Mouse (Mus musculus) hematopoietic stem cell, adult 5-6 weeks (primary cell): ENCODE data around the gene Ptms. TPM values are rescaled to one million over a fixed set of nuclear protein-coding genes. Genes with fewer than 3 reads are reported as not detected.
A peak's percentile ranks its signal among the peaks of the same experiment; 100 is the strongest.

Source experiments
- ATAC-seq, 2 experiments: fragments of 125-278 bp in 1 of 2; replicated peaks in 1 of 2; 2 replicates each; pipeline ENCODE4 v1.8.0; 2016 to 2017; ENCODE audit warnings: inconsistent platforms in 2 of 2, mild to moderate bottlenecking in 2 of 2, moderate number of reproducible peaks in 2 of 2, low read depth in 1 of 2, moderate TSS enrichment in 1 of 2; ENCODE audit not compliant: low FRiP score in 2 of 2, poor library complexity in 2 of 2, severe bottlenecking in 2 of 2, insufficient read depth in 1 of 2, low TSS enrichment in 1 of 2
- total RNA-seq: library from RNA; stranded (forward); fragments of 172-1452, 232-1000 nt; gene quantifications from 2 replicates; pipeline ENCODE4 v1.2.3, GENCODE M21; 2017

Ptms gene
- total RNA-seq: 121 and 123 TPM in 2 replicates

DNA sequence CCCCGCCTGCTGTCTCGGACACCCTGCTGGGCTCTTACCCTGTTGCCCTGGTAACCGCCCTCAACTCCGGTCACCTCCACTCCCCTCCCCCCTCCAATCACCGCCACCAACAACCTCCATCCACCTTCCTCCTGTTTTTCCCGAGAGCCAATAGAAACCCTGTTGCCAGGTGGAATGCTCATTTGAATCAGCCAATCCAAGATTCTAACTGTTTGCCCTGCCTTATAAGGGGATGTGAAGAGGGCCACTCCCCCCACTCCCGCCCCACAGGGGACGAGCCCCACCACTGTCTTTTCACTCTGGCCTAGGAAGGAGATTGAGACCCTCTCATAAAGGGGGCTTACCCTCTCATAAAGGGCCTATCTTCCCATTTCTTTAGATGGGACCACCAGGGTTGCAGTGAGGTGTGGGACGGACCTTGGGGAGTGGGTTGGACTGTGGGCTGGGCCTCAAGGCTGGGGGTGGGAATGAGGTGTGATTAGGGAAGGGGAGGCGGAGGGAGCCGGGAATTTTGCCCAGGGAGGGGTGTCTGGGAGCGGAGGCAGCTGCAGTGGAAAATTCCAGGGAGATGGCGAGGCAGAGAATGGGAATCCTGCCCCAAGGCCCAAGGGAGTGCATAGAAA is at the start of gene Ptms:
TSS of gene Ptms (minus strand) at position 409 of the 623 bp plus-strand sequence.
- peak; percentile 49 to 51 for ATAC-seq

DNA sequence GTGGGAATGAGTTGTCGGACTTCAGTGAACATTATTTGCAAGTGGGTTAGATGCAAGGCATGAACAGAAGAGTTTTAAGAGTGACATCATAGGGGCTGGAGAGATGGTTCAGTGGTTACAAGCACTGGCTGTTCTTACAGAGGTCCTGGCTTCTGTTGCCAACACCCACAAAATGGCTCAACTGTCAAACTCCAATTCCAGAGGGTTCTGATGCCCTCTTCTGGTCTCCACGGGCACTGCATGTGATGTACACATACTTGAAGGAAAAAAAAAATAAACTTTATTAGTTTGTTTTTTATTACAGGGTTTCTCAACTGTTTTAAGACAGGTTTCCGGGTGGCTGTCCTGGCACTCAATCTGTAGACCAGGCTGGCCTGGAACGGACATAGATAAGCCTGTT is 47.9 kb upstream of the Ptms start:
- ATAC-seq: no peak

DNA sequence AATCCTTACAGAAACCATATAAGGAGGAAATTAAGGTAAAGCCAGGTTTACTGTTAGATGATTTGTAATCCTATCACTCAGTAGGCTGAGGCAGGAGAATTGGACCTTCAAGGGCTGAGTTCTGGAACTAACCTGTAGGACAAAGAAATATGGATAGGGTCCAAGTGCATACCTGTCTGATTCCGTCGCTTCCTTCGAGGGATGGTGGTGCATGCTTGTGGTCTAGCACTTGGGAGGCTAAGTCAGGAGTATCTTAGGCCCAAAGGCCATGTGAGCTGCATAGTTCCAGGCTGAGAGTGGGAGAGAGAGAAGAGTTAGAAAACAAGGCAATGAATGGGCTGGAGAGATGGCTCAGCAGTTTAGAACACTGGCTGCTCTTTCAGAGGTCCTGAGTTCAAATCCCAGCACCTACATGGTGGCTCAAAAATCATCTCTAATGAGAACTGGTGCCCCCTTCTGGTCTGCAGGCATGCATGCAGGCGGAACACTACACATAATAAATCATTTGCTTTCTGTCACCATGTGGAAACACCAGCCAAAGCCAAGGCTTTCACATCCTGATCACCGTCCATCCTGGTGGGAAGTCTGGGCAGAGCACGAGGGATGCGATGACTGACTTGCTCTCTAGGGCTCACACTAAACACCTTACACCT is 46.7 kb upstream of the Ptms start:
- ATAC-seq: no peak

DNA sequence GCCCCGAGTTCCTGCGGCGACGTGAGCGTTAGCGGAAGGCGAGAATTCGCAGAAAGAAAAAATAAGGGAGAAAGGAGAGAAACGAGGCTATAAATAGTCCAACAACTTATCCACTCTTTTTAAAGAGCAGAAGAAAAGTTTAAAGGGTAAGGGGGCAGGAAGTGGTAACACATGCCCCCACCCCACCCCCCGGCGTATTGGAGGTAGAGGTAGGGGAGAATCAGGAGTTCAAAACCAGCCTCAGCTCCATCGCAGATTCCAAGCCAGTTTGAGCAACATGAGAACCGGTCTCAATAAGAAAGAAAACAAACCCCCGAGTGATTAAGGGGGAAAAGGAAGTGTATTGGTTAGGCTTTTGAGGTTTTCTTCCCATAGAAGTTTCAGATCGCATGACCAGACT is 45.8 kb upstream of the Ptms start:
- no peak for ATAC-seq

DNA sequence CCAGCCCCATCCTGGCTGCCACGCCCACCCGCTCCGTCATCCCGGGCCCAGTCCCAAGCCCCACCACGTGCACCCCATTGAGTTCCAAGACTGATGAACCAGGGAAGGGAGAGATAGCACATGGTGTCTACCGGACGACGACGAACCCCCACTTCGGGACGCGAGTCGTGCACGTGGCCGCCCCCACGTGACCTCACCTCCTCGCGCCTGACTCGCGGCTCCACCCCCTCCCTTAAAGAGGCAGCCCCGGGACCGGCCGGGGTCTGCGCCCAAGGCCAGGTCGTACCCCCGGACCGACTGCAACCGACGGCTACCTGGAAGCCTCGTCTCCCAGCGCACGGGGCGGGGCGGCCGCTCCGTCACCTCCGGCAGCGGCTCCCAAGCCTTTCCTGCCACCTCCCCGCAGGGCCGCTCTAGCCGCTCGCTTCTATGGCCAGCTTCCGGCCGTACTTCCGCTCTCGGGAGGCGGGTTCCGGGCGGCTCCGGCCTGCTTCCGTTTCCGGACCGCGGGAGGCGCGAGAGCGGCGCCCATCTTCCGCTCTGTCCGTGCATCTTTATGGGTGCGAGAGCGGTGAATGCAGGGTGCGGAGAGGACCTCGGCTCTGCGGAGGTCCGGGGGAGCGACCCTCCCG is 45.3 kb upstream of the Ptms start, which contains the start of gene Cops7a:
TSS of gene Cops7a (minus strand) at position 451 of the 632 bp plus-strand sequence.
- ATAC-seq: peak; percentile 70 to 83

DNA sequence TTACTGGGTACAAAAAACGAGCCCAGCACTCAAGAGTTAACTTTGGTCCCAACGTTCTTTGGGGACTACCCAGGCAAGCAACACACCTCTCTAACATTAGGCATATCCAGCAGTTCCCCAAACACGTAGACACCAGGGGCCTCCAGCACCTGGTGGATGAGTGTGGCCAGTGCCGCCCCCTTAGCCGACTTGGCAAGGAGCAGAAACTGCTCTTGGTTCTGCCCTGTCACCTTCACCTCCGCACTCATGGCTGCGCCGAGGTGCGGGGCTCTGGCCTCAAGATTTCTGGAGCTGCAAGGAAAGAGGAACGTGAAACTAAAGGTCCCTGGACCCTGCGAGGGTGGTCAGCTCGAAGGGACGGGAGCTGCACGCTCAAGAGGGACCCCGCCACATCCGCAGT is 44.7 kb upstream of the Ptms start:
- peak; percentile 18 to 23; a peak in 1 of 4 replicates for ATAC-seq

DNA sequence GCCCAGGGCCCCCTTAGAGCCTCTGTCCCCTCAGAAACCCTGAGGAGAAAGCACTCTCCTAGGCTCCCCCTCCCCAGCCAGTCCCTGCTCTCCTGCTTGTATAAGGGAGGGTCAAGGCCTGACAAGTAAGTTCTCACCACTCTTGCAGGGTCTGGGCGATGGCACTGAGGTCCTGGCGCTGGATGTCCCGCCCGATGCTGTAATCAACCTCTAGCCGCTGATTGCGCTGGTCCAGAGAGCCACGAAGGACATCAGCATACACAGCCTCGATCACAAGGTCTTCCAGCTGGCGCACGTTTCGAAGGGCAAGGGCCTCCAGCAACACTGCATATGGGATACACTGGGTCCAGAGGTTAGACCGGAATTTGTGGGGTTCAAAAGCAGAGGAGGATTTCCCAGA is 41.1 kb upstream of the Ptms start:
- ATAC-seq: no peak

DNA sequence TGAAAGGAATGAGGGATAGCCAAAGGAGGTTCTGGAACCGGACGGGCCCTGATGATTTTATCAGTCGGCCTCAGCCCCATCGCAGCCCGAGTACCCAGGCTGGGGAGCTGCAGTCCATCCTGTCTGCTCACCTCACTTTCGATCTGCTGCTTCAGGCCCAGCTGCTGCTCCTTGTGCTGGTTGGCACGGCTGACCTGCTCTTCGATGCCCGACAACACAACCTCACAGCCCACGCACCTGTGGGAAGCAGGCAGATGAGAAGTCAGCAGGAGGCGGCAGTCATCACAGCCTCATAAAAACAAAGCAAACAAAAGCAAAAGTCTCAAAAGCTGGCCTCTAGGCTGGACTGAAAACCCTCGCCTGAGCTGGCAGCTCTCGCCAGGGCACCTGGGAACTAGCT is 40.1 kb upstream of the Ptms start:
- 0 out of 4 replicates have a peak, but pooled peaks of 1 of the 2 experiments have one; percentile 2 for ATAC-seq

DNA sequence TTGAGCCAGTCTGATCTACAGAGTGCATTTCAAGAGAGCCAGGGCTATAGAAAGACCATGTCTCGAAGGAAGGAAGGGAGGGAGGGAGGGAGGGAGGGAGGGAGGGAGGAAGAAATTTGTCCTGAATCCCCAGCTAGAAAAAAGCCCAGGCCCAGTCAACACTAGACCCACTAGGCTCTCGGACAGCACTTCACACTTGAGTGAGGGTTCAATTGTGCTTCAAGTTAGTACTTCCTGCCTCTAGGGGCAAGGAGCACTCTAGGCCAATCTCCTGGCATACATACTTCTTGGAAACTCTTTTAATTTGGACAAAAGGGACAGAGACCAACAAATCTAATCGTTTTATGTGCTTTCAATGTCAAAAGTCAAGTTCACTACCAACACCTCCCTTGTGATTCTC is 38.2 kb upstream of the Ptms start:
- ATAC-seq: no peak

DNA sequence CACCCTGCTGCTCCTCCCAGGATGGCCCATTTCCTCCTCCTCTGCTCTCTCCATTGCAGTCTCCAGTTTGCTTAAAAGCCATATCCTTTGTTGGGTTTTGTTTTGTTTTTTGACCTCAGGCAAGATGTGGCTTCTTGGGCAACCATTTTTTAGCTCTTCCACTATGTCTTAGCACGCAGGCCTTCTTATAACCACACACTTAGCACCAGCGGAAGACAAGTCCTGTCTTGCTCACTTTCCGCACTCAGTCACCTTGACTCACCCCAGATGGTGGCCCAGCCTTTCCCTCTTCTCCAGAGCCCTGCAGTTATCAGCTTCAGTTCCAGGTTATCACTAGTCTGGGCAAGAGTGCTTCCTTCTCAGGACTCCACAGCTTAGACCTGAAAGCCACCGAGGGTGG is 35.3 kb upstream of the Ptms start:
- no peak for ATAC-seq

DNA sequence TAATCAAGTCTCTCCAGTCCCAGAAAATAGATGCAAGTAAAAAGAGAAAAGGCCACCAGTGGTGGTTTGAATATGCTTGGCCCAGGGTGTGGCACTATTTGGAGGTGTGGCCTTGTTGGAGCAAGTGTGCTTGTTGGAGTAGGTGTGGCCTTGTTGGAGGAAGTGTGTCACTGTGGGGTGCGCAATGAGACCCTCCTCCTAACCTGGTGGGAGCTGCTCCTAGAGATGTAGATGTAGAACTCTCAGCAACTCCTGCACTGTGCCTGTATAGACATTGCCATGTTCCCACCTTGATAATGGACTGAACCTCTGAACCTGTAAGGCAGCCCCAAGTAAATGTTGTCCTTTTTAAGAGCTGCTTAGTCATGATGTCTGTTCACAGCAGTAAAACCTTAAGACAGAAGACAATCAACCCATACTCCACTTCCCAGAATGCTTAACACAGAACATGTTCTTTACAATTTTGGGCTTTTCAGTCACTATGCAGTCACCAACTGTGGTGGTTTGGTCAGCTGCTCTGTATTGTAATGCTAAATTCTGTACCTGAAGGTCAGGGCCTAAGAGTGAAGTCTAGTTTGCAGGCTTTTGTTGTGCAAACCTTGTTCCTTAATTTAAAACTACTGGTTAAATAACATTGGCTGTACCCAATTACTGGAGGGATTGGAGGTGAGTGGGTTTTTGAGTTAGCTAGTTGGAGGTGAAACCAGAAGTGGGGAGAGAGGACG is 34.2 kb upstream of the Ptms start:
- ATAC-seq: no peak

DNA sequence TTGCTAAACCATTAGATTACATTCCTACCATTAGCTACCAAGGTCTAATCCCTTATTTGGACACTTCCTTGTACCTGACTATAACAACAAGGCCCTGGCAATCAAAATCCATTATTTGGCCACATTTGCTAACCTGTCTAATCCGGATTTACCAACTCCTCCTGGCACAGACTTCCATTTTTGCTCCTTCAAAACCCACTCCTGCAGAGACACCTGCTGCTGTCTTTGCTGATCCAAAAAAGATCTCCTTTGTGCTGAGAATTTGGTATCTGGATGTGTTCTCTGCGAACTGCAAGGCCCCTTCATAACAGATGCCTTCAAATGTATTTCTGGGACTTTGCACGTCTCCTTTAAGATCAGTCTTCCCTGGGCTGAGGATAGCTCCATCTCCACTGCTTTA is 23.6 kb upstream of the Ptms start:
- no peak for ATAC-seq

DNA sequence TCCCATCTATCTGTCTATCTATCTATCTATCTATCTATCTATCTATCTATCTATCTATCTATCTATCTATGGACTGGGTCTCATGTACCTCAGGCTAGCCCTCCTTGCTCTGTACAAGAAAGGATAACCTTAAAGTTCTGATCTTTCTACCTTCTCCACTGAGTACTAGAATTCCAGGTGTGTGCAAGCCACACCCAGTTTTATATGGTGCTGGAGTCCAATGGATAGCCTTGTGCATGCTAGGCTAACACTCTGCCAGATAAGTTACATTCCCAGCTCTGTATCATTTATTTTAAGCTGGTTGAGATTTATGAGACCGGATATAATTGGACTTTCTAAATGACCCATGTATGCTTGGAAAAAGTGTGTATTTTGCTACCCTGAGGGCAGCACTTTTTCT is 21.8 kb upstream of the Ptms start:
- ATAC-seq: no peak

DNA sequence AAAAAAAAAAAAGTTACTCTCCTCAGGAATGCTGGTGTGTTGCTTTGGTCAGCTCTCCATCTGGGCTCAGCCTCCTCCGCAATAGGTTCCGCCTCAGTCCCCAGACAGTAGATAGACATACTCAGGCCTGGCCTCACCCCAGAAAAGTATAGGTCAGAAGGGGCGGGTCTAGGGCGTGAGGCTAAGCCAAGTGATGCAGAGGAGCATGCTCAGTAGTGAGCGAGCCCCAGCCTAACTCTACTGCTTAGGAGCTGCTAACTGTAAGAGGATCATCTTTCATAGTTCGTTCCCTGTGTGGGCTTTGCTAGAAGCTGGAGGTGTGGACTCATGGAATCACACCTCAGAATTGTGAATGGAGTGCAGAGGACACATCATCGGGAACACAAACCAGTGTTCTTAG is 18.7 kb upstream of the Ptms start:
- ATAC-seq: no peak

DNA sequence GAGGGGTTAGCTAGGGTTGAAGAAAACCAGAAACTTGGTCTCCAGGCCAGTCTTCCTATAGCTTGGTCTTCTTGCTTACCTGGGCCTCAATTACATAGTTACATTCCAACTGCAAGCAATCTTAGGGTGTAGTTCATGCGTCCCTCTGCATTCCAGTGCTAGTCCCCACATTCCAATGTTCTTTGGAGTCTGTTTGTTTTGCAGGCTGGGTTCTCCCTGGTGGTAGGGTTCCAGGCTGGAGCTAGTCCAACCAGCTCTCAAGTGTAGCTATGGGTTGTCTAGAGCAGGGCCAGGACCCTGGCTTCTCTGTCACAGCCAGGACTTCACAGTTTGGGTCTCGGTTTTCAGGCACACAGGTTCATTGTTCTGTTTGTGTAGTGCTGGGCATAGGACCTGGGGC is 17.6 kb upstream of the Ptms start:
- ATAC-seq: no peak

DNA sequence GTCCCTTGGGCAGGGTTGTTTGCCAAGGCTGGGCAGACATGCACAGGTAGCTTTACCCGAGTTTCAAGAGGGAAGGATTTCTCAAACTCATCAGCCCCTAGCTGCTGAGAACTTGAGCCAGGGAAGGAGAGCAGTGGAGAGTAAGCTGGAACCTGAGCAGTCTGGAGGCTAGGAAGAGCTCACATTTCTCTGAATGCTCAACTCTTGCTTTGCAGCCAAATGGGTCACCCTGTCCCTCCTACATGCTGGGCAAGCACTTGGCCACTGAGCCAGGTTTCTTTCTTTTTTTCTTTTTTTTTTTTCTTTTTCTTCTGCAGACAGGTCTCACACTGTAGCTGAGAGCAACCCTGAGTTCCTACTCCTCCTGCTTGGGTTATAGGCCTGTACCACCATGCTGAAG is 16.8 kb upstream of the Ptms start:
- no peak for ATAC-seq

DNA sequence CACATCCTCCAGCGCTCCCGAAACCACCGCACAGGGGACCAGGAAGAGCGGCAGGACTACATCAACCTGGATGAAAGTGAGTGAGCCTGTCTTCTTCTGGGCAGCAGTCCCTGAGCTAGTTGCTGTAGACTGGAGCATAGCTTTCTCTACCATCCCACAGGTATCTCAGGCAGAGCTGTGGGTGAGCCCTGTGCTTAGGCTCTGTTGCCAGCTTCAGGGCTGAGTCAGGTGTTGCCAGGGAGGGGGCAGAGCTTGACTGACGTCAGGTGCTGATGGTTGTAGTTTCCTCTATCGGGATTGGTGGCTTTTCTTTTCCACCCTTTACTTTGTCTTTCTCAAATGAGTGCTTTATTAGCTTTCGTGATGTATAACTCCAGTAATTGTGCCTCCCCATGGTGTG is 14.8 kb upstream of the Ptms start:
- ATAC-seq: no peak

DNA sequence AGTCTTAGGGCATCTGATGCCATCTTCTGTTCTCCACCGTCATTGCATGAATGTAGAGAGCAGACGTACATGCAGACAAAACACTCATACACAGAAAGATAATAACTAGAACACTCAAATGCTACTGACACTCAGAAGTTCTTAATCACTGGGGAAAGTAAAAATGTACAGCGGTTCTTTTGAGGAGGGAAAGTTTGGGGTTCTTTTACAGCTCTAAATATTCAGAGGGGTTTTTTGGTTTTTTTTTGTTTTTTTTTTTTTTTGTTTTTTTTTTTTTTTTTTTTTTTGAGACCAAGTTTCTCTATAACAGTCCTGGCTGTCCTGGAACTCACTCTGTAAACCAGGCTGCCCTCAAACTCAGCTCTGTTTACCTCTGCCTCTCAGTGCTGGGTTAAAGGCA is 13.2 kb upstream of the Ptms start:
- ATAC-seq: no peak
